Mouse (Mus musculus) c-Kit-positive CD71-positive TER-119-negative erythroid progenitor cells, embryonic 14.5 days (primary cell): ENCODE measurements at regions not wholly inside any gene's neighbourhood (a gene's known extent, or its start where the extent isn't known, plus 50 kb on each side); places are given as distances from the start of the nearest gene placed in this dataset.

ENCODE experiments used
- DNase-seq: peaks from one replicate; pipeline ENCODE4 v3.0.0-alpha.2; 2013; ENCODE audit warnings: low read depth

DNA sequence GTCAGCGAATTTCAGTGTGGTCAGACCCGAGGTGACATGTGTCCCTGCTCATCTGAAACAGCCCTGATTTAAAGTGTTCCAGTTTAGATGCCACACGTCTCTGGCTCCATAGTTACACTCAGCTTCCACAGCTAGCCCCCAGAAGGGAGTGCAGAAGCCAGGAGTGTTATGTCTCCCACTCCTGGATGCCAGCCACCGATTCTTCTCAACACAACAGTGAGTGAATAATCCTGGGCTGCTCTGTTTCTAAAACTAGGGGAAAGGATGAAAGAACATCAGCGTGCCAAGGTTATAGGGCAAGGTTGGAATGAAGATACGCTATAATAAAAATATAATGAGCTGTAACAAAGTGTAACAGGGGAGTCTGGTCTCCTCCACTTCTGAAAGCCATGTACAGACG, 51.5 kb upstream of the Stmnd1 start:
- no peak for DNase-seq

DNA sequence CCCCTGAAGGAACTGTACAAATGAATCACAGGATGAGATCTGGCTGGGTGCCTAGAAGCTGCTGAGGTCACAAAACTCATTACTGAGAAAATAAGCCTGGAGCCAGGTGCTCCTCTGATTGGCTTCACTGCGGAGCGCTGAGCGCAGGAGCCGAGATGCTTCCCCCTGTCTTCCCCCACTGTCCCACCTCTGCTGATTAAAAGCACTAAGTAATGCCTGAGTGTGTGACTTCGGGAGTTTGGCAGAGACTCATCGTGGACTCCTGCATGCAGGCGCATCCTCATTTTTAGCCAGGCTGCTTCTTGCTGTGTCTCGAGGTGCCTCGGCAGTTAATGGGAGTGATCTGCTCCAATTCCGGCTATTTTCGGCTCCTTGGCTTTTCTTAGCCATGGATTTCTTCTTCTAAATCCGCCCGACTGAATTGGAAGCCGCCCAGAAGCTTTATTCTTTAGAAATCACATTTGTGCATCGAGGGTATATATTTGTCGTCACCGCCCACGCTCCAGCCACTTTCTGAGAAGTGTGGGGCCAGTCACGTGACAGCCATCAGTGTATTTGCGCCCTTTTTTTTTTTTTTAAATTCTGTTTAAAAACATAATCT, 55.3 kb upstream of the Stmnd1 start:
- DNase-seq: no peak

GRCm38 (mm10) chr13:46216954-46217838, 56.3 kb upstream of the Stmnd1 start:
- DNase-seq: no peak

DNA sequence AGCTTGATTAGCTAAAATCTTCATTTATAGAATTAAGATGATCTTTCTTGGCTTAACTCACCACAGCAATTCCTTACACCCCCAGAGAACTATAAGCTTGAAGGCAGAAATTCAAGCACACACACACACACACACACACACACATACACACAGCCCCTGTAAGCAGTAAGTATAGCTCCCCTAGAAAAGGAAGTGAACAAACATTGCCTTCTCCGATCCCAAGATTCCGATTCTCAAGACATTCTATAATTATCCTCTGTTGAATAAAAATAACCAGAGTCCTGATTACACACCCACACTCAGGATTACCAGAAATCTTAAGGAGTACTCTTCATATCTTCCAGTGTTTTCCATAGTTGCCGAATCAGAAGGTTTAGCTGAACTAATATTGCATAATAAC, 70.0 kb upstream of the Stmnd1 start:
- no peak for DNase-seq

DNA sequence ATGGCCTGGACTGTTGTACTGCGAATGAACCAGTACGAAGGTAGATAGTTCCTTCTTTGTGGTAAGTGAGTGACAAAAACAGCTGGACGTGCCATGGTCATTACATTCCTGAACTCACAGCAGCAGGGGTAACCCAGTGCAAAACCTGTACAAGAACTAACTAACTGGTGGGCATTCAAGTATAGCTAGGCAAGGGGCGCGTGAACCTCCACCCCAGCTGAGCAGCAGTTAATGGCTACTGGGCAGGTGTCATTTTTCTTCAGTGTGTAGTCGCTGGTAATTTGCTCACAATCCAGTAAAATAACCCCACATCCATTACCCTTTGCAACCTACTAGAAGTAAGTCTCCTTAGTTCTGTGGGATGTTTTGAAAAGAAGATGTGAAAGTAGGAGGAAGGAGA, 70.9 kb upstream of the Stmnd1 start:
- DNase-seq: no peak

GRCm38 (mm10) chr13:46201029-46201599, 72.4 kb upstream of the Stmnd1 start:
- DNase-seq: no peak

GRCm38 (mm10) chr13:46193131-46193530, 80.4 kb upstream of the Stmnd1 start:
- DNase-seq: no peak

DNA sequence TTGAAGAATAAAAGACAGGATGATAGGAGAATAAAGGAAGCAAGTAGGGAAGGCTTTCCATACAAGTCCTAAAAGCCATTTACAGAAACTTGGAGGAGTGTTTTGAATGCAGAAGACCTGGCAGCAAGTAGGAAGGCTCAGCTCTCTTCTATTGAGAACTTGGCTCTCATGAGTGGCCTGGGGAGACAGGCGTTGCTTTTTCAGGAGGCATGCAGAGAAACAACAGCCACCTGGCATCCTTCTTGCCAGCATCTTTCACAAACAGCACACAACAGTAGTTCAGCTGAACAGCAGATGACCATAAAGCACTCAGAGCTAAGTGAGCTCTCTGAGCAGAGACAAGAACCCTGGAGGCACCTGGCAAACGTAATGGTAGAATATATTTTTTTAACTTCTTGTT, 83.8 kb upstream of the Stmnd1 start:
- DNase-seq: no peak

DNA sequence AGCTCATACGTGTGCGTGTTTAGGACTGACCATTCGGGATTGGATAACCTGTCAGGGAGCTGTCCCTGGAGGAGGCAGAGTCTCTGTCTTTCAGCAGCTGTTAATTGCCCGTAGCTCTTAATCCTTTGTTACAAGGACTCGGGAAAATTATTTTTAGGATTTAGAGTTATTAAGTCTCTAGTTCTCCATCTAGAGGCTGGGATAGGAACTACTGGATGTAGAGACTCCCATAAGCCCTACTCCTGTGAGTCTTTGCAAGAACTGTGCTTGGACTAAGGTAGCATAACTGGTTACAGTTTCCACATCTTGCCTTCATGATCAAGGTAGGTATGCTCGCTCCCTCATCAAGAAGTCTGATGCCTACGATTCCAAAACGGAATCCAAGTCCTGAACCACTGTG, 90.7 kb upstream of the Stmnd1 start:
- DNase-seq: no peak

DNA sequence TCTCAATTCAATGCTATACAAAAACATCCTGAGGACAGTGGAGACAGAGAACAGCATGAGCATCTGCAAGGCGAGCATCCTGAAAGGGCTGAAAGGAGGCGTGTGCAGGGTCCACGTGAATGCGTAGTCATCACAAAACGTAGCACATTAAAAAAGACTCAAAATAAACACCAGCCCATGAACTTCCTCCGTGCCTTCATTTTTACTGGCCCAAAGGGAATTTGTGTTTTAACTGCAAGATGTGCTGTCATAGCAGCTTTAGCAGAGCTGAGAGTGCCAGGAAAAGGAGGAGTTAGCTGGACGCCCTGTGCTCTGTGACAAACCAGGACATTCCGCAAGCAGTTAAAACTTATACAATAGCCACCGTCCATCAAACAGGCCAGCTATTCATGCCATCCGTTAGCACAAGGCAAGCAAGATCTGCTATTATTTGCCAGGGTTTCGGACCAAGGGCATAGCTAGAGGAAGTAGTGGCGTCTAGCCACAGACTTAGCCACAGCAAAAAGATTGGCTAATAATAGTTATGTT, 92.9 kb upstream of the Stmnd1 start:
- DNase-seq: no peak

GRCm38 (mm10) chr13:46179916-46180315, 93.6 kb upstream of the Stmnd1 start:
- no peak for DNase-seq

DNA sequence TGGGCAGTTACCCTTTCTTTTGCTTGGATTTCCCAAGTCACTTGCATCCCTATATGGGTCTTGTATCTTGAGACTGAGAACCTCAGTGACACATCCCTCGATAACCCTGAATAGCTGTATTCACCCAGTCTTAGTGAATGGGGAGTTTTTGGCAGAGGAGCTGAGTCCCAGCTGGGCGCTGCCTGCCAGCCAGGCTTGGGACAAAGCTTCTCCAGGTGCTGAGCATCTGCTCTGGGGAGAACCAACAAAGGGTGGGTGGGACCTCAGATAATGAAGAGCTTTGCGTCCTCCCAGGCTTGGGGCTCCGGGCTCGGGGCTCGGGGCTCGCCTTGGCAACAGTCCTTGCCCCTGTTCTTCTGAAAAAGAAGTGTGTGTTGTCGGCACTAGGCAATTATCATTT, 100.4 kb upstream of the Stmnd1 start:
- DNase-seq: no peak

DNA sequence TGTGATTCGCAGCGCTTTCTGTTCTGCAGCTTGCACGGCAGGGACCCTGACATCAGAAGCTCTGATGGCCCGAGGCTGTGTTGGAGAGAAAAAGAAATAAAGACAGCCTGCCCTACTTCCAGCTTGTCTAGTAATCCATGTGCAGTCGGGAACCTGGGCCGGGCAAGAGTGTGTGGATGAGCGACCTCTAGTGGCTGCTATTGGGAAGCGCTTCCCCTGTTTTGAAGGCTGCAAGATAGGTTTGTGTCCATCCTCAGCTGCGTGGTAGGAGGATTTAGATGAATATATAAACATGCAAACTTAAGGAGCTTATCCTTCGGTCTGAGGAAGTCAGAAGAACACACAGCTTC, 111.5 kb upstream of the Stmnd1 start:
- peak; percentile 17 for DNase-seq

GRCm38 (mm10) chr13:46161261-46162024, 112.1 kb upstream of the Stmnd1 start:
- DNase-seq: no peak

DNA sequence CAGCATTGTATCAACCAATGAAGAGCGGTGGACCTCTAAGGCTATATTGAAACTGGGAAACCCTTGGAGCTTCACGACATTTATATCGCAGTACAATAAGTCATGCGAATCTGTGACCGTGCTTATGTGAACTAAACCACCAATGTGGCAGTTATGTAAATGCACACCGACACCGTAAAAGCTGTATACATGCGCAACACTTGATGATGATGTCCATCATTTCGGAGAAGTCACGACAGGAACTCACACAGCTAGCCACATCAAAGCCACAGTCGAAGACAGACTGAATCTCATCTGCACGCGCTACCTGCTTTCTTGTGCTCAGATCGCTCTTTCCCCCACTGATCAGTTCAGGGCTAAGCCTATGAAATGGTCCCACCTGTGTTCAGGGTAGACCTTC, 114.2 kb upstream of the Stmnd1 start:
- no peak for DNase-seq

DNA sequence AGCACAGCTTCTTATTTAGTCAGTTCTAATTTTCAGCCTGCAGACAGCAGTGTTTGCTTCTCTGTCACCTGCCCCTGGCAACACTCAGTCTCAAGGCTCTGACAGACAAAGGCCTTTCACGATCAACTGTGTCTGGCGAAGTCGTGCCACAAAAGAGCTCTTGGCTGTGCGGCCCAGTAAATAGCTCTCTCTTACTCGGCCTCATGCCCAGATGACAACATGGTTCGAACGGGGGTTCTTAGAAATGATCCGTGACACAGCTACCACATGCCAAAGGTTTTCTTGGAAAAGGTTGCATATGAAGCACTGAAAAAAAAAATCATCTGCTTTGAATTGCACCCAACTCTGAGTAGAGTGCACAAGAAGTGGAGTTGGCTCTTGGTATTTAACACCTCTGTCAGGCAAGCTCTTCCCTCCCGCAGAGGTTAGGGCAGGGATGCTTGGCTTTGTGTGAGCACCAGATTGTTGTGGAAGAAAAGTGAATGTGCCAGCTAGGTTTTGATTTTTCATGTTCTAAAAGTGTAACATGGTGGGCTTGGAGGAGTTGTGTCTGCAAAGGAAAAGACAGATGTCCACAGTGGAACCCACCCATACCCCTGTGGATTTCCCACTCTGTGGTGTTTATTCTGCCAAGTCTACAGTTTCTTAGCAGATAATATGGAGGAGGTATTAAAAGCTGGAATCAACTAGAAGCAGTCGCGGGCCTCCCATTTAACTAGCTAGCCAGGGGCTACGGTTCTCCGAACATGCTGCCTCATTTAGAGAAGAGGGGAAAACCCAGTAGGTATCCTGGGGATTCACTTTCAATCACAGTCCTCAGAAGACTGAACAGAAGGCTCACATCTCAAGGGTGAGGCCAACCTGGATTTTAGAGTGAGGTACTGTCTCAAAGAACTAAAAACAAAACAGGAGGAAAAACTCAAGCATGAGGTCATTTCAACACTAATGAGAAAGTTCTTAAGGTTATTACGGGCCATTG, 120.0 kb upstream of the Stmnd1 start:
- DNase-seq: no peak

DNA sequence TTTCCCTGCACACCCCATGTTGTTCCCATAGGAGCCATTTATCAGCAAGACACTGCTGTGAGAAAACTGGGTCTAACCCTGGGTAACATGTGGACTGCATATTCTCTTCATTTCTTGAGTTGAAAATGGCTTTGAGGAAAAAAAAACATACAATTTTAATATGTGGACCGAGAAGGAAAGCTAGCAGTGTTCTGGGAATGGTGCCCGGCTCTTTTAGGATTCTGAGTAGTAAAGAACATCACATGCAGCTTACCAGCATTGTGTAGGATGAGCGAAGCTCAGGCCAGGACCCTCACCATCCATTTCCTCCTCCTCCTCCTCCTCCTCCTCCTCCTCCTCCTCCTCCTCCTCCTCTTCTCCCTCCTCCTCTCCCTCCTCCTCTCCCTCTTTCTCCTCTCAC, 133.5 kb upstream of the Stmnd1 start:
- no peak for DNase-seq

DNA sequence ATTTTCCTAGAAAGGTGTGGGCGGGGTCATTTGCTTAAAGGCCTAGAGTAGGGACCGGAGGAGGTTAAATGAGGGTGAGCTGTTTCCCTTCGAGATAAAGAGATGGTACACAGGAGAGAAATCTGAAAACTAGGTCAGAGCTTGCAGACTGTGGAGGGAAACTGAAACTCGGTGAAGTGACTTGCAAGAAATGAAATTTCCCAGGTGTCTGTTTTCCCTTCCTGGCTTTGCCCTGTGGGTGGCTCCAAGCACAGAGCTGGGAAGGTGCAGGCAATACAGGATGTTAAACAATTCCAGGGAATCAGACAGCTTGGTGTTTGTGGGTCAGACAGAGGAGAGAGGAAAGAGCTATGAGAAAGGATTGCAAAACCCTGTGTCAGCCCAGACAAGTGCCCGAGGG, 134.3 kb upstream of the Stmnd1 start:
- DNase-seq: no peak

- DNase-seq: no peak
Observed at GRCm38 (mm10) chr13:46135411-46135810, 138.1 kb upstream of the Stmnd1 start.

DNA sequence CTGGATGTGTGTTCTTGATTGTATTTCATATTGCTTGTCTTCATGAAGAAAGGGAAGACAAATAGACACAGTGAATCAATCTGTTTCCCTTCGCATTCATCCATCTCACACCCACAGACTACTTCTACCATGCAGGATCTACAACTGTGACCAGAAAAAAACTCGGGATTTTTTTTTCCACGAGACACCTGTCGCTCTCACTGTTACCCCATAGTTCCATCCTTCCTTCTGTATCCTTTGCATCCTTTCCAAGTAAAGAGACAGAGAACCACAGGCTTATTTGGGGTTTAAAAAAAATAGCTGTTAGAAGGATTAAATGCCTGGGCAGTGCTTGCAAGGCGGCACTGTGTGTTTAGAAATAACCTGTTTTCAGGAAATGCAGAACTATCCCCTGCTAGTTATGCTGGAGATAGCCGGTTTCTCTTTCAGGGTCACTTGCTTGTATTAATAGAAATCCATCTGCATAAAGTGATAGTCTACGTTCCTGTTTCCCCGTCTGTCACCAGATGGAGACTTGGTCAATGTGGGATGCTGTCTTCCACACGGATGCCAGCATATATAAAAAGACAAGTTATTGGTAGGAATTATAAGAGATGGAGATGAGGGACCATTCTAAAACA, 144.2 kb upstream of the Stmnd1 start:
- DNase-seq: no peak

DNA sequence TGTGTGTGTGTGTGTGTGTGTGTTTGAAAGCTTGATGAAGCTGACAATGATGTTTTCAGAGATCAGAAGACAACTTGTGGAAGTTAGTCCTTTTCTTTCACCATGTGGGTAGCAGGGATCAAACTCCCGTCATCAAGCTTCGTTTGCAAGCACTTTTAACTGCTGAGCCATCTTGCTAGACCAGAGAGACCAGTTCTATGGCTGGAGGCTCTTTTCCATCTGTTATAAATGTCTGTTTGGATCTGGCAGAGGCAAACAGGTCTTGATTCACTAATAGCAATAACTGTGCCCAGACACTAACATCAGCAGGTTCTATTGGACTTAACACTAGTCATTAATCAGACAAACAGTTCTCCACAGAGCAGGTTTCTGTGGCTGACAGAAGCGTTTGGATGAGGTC, 150.1 kb upstream of the Stmnd1 start:
- no peak for DNase-seq
